In the genomic region with DNA sequence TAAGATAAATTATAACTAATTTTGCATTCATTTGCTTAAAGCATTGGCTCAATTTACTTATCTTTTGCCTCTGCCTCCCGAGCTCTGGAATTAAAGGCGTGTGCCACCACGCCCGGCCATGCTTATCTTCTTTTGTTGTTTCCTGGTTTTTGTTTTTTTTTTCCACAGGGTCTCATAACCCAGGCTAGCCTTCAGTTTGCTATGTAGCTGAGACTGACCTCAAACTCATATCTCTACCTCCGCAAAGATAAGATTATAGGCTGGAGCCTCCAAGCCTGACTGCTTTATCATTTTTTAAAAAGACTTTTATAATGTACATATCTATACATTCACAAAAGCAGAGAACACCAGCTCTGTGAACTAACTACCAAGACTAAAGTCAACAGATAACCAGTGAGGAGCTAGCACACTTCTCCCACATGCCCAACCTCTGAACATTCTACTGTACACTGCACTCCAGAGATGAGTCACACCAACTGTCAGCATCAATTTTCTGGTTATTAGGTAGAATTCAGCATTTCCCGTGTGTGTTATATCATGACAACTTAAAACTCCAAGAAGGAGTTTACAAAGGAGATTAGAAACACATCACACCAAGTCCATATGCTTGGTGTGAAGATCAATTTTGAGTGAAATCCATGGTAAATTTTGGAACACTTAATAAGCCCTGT, we compare ENCODE assay signal across 19 mouse cellular contexts. TPM values are rescaled to one million over a fixed set of nuclear protein-coding genes. Genes with fewer than 3 reads are reported as not detected.
DNase-seq lines count a peak whose midpoint lies in the region; ATAC-seq and TF ChIP-seq lines count a peak whose summit lies in the region.
"Had no signal": no experiment of that assay in that cellular context is flagged by ENCODE, and none has a peak within 500 bp of the region (broad histone marks: within the 10 kb centered on the region; RNA-seq: fewer than 3 reads in every experiment).

No protein-coding gene starts in this region.

- H3K36me3 ChIP-seq in liver, embryonic 16.5 days (ENCODE audit: control insufficient read depth, insufficient read depth) = no peaks in the 10 kb centered on the region
- no peaks in the 10 kb centered on the region for H3K36me3 ChIP-seq in midbrain, postnatal 0 days (ENCODE audit: insufficient read depth, low read length)
- no peaks in the 10 kb centered on the region for H3K36me3 ChIP-seq in kidney, embryonic 14.5 days (ENCODE audit: control insufficient read depth, insufficient read depth, low read length)
- H3K36me3 ChIP-seq: heart, embryonic 13.5 days; midbrain, embryonic 12.5 days; stomach, embryonic 15.5 days had no signal

- ATAC-seq in liver, embryonic 16.5 days (ENCODE audit: low read depth) = no peak
- no peak for ATAC-seq in midbrain, postnatal 0 days (ENCODE audit: low FRiP score)
- no peak for ATAC-seq in kidney, embryonic 14.5 days (ENCODE audit: low FRiP score, low TSS enrichment)
- ATAC-seq: forebrain, embryonic 14.5 days; hindbrain, embryonic 16.5 days had no signal

- peak overlapping the region; percentile 34; the same call in 1 of the 2 replicates for H3K27ac ChIP-seq in liver, embryonic 16.5 days (ENCODE audit: low read length)
- no peak overlapping the region for H3K27ac ChIP-seq in midbrain, postnatal 0 days (ENCODE audit: low read depth, low read length)
- H3K27ac ChIP-seq in kidney, embryonic 14.5 days (ENCODE audit: low read depth, low read length) = no peak overlapping the region
- H3K27ac ChIP-seq: heart, embryonic 13.5 days; midbrain, embryonic 12.5 days; stomach, embryonic 15.5 days had no signal

- H3K9ac ChIP-seq in liver, embryonic 16.5 days (ENCODE audit: low read depth, low read length) = no peak overlapping the region
- H3K9ac ChIP-seq in midbrain, postnatal 0 days (replicated peaks; ENCODE audit: low read length, poor library complexity, severe bottlenecking) = no peak overlapping the region
- H3K9ac ChIP-seq in kidney, embryonic 14.5 days (ENCODE audit: low read depth, low read length) = no peak overlapping the region
- H3K9ac ChIP-seq: heart, embryonic 13.5 days; midbrain, embryonic 12.5 days; stomach, embryonic 15.5 days had no signal

- H3K4me2 ChIP-seq in liver, embryonic 16.5 days (ENCODE audit: low read depth, low read length) = no peak overlapping the region
- H3K4me2 ChIP-seq in midbrain, postnatal 0 days (ENCODE audit: low read depth, low read length, poor library complexity, severe bottlenecking) = no peak overlapping the region
- H3K4me2 ChIP-seq in kidney, embryonic 14.5 days (replicated peaks; ENCODE audit: low read depth, low read length) = no peak overlapping the region
- H3K4me2 ChIP-seq: heart, embryonic 13.5 days; midbrain, embryonic 12.5 days; stomach, embryonic 15.5 days had no signal

- no peak overlapping the region for H3K4me3 ChIP-seq in liver, embryonic 16.5 days (ENCODE audit: low read depth, low read length)
- no peak overlapping the region for H3K4me3 ChIP-seq in midbrain, postnatal 0 days (ENCODE audit: low read depth, low read length)
- H3K4me3 ChIP-seq in kidney, embryonic 14.5 days (ENCODE audit: low read length) = no peak overlapping the region
- H3K4me3 ChIP-seq: heart, embryonic 13.5 days; midbrain, embryonic 12.5 days; stomach, embryonic 15.5 days had no signal

- no peaks in the 10 kb centered on the region for H3K9me3 ChIP-seq in liver, embryonic 16.5 days (replicated peaks; ENCODE audit: control insufficient read depth, low read length)
- H3K9me3 ChIP-seq in midbrain, postnatal 0 days (ENCODE audit: low read length) = no peaks in the 10 kb centered on the region
- H3K9me3 ChIP-seq in kidney, embryonic 14.5 days (ENCODE audit: control insufficient read depth, low read length) = no peaks in the 10 kb centered on the region
- H3K9me3 ChIP-seq: heart, embryonic 13.5 days; midbrain, embryonic 12.5 days; stomach, embryonic 15.5 days had no signal

- peaks cover 42% of the 10 kb centered on the region for H3K4me1 ChIP-seq in liver, embryonic 16.5 days (ENCODE audit: control insufficient read depth, low read depth, low read length)
- H3K4me1 ChIP-seq in midbrain, postnatal 0 days (ENCODE audit: insufficient read depth, low read length) = 0 out of 2 replicates have a peak, but pooled peaks cover 5% of the 10 kb centered on the region
- no peaks in the 10 kb centered on the region for H3K4me1 ChIP-seq in kidney, embryonic 14.5 days (ENCODE audit: control insufficient read depth, insufficient read depth, low read length)

- no peak for TF ChIP-seq CTCF in midbrain, postnatal 0 days (IDR thresholded peaks at IDR 0.05)

- DNase-seq in 3T3-L1 (ENCODE audit: low read depth, low spot score) = peak; percentile 80
- peak; percentile 40 for DNase-seq in CD4-positive helper T cell, adult 2 months (ENCODE audit: low read depth, low spot score)
- peak; percentile 50 for DNase-seq in c-Kit-positive CD71-positive TER-119-negative erythroid progenitor cells, embryonic 14.5 days (ENCODE audit: low read depth)
- DNase-seq in midbrain, postnatal 0 days (ENCODE audit: low spot score) = no peak
- no peak for DNase-seq in cerebellum, adult 8-10 months
- DNase-seq: cerebellum, adult 11-12 months; cerebellum, postnatal 36 days; heart, postnatal 36 days; kidney, adult 8-10 months; kidney, postnatal 36 days; lung, adult 18-20 months; lung, postnatal 36 days had no signal

- WGBS in liver, embryonic 16.5 days (ENCODE audit: insufficient replicate concordance) = 17% methylated on average over 6 of the region's 6 CpGs
- 83% methylated on average over 6 of the region's 6 CpGs for WGBS in midbrain, postnatal 0 days
- 84% methylated on average over 6 of the region's 6 CpGs for WGBS in kidney, embryonic 14.5 days

- no peaks in the 10 kb centered on the region for H3K27me3 ChIP-seq in liver, embryonic 16.5 days (ENCODE audit: control insufficient read depth, insufficient read depth, low read depth, low read length)
- H3K27me3 ChIP-seq in midbrain, postnatal 0 days (ENCODE audit: insufficient read depth, low read length) = no peaks in the 10 kb centered on the region
- no peaks in the 10 kb centered on the region for H3K27me3 ChIP-seq in kidney, embryonic 14.5 days (ENCODE audit: control insufficient read depth, insufficient read depth, low read length)
- H3K27me3 ChIP-seq: heart, embryonic 13.5 days; midbrain, embryonic 12.5 days; stomach, embryonic 15.5 days had no signal

RNA-seq across cellular contexts. Expression of a gene that starts 3.8 kb away (rescaled TPM):
- polyA plus RNA-seq in liver, embryonic 16.5 days (2015; fragmentation: Nextera tagmentation; extraction: Ambion mirVana) = 18.5 and 21.4 TPM in 2 replicates
- 24.6 and 31.5 TPM in 2 replicates for total RNA-seq in midbrain, postnatal 0 days (2014; rRNA removed)
- polyA plus RNA-seq in midbrain, postnatal 0 days (2015; fragmentation: Nextera tagmentation; extraction: Ambion mirVana) = 32.4 and 33.8 TPM in 2 replicates
- 27.9 and 40.4 TPM in 2 replicates for polyA plus RNA-seq in kidney, embryonic 14.5 days (2014; fragmentation: Nextera tagmentation; extraction: Ambion mirVana)

RNA-seq across cellular contexts. Expression of a gene that starts 12.4 kb away (rescaled TPM):
- 25.4 and 26.8 TPM in 2 replicates for polyA plus RNA-seq in liver, embryonic 16.5 days (2015; fragmentation: Nextera tagmentation; extraction: Ambion mirVana)
- 90.6 and 110 TPM in 2 replicates for total RNA-seq in midbrain, postnatal 0 days (2014; rRNA removed)
- polyA plus RNA-seq in midbrain, postnatal 0 days (2015; fragmentation: Nextera tagmentation; extraction: Ambion mirVana) = 82.3 and 95.2 TPM in 2 replicates
- polyA plus RNA-seq in kidney, embryonic 14.5 days (2014; fragmentation: Nextera tagmentation; extraction: Ambion mirVana) = 87.8 and 108 TPM in 2 replicates

RNA-seq across cellular contexts. Expression of a gene that starts 32.7 kb away (rescaled TPM):
- 3.3 TPM in 2 replicates for polyA plus RNA-seq in liver, embryonic 16.5 days (2015; fragmentation: Nextera tagmentation; extraction: Ambion mirVana)
- 223 and 246 TPM in 2 replicates for total RNA-seq in midbrain, postnatal 0 days (2014; rRNA removed)
- 342 and 387 TPM in 2 replicates for polyA plus RNA-seq in midbrain, postnatal 0 days (2015; fragmentation: Nextera tagmentation; extraction: Ambion mirVana)
- 6.3 and 6.9 TPM in 2 replicates for polyA plus RNA-seq in kidney, embryonic 14.5 days (2014; fragmentation: Nextera tagmentation; extraction: Ambion mirVana)

RNA-seq across cellular contexts. Expression of a gene that starts 37.5 kb away (rescaled TPM):
- 0.48 and 0.63 TPM in 2 replicates for polyA plus RNA-seq in liver, embryonic 16.5 days (2015; fragmentation: Nextera tagmentation; extraction: Ambion mirVana)
- 25.0 and 29.6 TPM in 2 replicates for total RNA-seq in midbrain, postnatal 0 days (2014; rRNA removed)
- polyA plus RNA-seq in midbrain, postnatal 0 days (2015; fragmentation: Nextera tagmentation; extraction: Ambion mirVana) = 18.0 and 18.7 TPM in 2 replicates
- polyA plus RNA-seq in kidney, embryonic 14.5 days (2014; fragmentation: Nextera tagmentation; extraction: Ambion mirVana) = 5.2 and 5.9 TPM in 2 replicates

RNA-seq across cellular contexts. Expression of a gene that starts 41.4 kb away (rescaled TPM):
- polyA plus RNA-seq in liver, embryonic 16.5 days (2015; fragmentation: Nextera tagmentation; extraction: Ambion mirVana) = 55.6 and 65.1 TPM in 2 replicates
- not detected in 2 replicates for total RNA-seq in midbrain, postnatal 0 days (2014; rRNA removed)
- 0.13 TPM in 1 of 2 replicates, not detected in the other for polyA plus RNA-seq in midbrain, postnatal 0 days (2015; fragmentation: Nextera tagmentation; extraction: Ambion mirVana)
- polyA plus RNA-seq in kidney, embryonic 14.5 days (2014; fragmentation: Nextera tagmentation; extraction: Ambion mirVana) = 0.38 and 0.46 TPM in 2 replicates
- total RNA-seq: heart, postnatal 36 days had no signal
- polyA plus RNA-seq: forebrain, embryonic 14.5 days had no signal

Comparison
In these comparisons a context has a peak if more than half of its experiments do, and no peak if none do; other contexts are left out.
1. DNase-seq: peak in 3T3-L1 (single experiment), CD4-positive helper T cell, adult 2 months (single experiment) and c-Kit-positive CD71-positive TER-119-negative erythroid progenitor cells, embryonic 14.5 days (single experiment); none in midbrain, postnatal 0 days (single experiment) and cerebellum, adult 8-10 months (single experiment).
2. RNA of a gene that starts 32.7 kb away (polyA plus RNA-seq): 342 to 387 TPM in midbrain, postnatal 0 days; 6.3 to 6.9 TPM in kidney, embryonic 14.5 days and 3.3 TPM in liver, embryonic 16.5 days; every median in the first group is over 10 times any median in the second.